Mouse (Mus musculus): ENCODE data around the gene Zfp189. TPM values are rescaled to one million over a fixed set of nuclear protein-coding genes. Genes with fewer than 3 reads are reported as not detected.
"Not testable (repeated sequence)": the region's sequence is repeated elsewhere in the genome, so short reads cannot be mapped to it uniquely, and the experiment has no call there.

Zfp189 gene
- polyA plus RNA-seq, 1 experiment from 2014 or later: 10.7 TPM

DNA sequence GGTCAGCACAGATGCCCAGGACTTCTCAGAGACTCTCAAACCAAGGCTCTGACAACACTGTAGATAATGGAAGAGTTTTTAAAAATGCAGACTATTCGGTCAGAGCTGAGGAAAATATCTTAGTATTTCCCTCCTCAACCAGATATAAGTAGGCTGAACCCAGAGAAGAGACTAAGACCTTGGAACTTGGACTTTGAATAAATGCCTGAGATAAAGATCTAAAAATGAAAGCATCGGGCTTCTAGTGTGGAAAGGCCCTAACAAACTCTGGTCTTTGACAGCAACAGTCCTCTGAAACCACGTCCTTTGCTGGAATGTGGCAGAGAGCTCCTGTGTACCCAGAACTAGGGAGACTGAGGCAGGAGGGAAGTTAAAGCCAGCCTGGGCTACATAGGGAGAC is 14.6 kb upstream of the Zfp189 start, which contains the start of gene Baat:
TSS of gene Baat (minus strand) at position 172 of the 400 bp plus-strand sequence.
- no peak within 1 kb of the TSS for H3K4me2 ChIP-seq
- no peak within 1 kb of the TSS for H3K4me3 ChIP-seq
- no peak for ATAC-seq (ENCODE audit: insufficient number of reproducible peaks, insufficient read depth, low FRiP score, low TSS enrichment, low read depth)
- H3K36me3 ChIP-seq: no peaks in the 10 kb centered on the region
- H3K27ac ChIP-seq: no peak within 1 kb of the TSS
- H3K9me3 ChIP-seq: no peaks in the 10 kb centered on the region
- 70% methylated on average over 3 of the region's 3 CpGs for WGBS
- H3K4me1 ChIP-seq: no peaks in the 10 kb centered on the region
- H3K9ac ChIP-seq: no peak within 1 kb of the TSS
- no peaks in the 10 kb centered on the region for H3K27me3 ChIP-seq

DNA sequence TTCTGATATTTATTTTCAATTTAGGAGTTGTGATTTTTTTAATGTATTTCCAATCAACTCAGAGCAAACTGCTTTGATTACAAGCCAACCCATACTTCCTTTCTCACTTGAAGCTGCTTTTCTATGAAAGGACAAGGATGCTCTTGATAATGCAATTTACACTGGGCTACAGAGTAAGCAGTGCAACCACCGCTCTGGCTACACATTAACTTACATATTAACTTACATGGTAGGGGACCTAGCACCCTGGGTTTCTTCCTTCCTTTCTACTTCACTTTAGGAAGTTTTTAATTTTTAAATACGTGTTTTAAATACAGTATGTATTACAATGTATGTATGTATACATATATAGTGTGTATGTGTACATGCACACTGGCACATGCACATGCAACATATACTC is 11.8 kb upstream of the Zfp189 start:
- H3K27me3 ChIP-seq: no peaks in the 10 kb centered on the region
- 91% methylated on average over 2 of the region's 2 CpGs for WGBS
- H3K36me3 ChIP-seq: peaks cover 21% of the 10 kb centered on the region
- H3K4me2 ChIP-seq: no peak overlapping the region
- no peak for ATAC-seq (ENCODE audit: insufficient number of reproducible peaks, insufficient read depth, low FRiP score, low TSS enrichment, low read depth)
- H3K4me3 ChIP-seq: no peak overlapping the region
- no peaks in the 10 kb centered on the region for H3K9me3 ChIP-seq
- H3K4me1 ChIP-seq: no peaks in the 10 kb centered on the region
- H3K27ac ChIP-seq: no peak overlapping the region
- H3K9ac ChIP-seq: no peak overlapping the region

DNA sequence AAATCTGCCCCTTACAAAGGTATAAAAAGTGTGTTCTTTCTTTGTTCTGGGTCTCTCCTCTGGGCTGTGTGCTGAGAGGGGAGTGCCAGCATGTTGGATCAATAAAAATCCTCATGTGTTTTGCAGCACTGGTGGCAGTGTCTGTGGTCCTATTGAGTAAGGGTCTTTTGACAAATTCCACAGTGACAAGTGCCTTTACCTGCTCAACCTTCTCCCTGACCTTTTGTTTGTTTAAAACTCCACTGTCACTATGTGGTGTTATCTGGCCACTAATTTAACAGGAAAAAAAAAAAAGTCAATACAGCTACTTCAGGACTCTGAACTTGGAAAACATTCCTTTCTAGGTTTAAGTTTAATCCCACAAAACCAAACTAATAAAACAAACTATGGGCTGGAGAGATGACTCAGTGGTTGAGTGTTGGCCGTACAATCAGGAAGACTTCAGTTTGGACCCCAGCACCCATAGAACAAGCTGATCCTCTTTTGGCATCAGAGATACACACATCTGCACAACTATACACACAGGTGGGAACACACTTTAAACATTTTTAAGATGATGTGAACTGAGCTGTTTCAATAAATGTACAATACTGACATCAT is 10.6 kb upstream of the Zfp189 start:
- 96% methylated on average over 1 of the region's 1 CpGs for WGBS
- not testable (repeated sequence) for ATAC-seq (ENCODE audit: insufficient number of reproducible peaks, insufficient read depth, low FRiP score, low TSS enrichment, low read depth)

DNA sequence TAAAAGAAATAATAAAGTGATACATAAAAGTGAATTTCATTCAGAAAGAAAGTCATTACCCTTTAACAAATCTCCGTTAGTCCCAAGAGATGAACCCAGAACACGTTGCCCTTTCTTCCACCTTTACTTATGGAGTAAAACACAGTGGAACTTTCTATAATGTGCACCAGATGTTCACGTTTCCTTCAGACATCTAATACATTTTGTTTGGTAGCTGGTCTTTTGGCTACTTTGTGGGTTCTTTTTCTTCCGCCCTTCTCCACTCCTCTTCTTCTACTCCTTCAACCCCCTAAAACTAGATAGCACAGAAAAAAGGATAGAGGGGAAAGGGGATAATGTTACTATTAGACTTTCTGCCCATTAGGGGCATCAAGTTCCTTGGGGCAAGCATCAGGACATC is 8.3 kb upstream of the Zfp189 start:
- Histone ChIP-seq H3K36me3 (peaks cover 32% of the 10 kb centered on the region), H3K27ac (no peak overlapping the region), H3K9ac (no peak overlapping the region), H3K4me3 (no peak overlapping the region), H3K9me3 (no peaks in the 10 kb centered on the region), H3K4me2 (no peak overlapping the region), H3K27me3 (no peaks in the 10 kb centered on the region), H3K4me1 (no peaks in the 10 kb centered on the region)
- ATAC-seq (ENCODE audit: insufficient number of reproducible peaks, insufficient read depth, low FRiP score, low TSS enrichment, low read depth): no peak
- 31% methylated on average over 4 of the region's 4 CpGs for WGBS

More for the DNA sequence above, 10.6 kb upstream of the Zfp189 start:
- not testable (repeated sequence) for H3K4me2 ChIP-seq, H3K27ac ChIP-seq, H3K4me1 ChIP-seq, H3K9ac ChIP-seq, H3K9me3 ChIP-seq, H3K27me3 ChIP-seq, H3K4me3 ChIP-seq
- peaks cover 26% of the 10 kb centered on the region for H3K36me3 ChIP-seq

DNA sequence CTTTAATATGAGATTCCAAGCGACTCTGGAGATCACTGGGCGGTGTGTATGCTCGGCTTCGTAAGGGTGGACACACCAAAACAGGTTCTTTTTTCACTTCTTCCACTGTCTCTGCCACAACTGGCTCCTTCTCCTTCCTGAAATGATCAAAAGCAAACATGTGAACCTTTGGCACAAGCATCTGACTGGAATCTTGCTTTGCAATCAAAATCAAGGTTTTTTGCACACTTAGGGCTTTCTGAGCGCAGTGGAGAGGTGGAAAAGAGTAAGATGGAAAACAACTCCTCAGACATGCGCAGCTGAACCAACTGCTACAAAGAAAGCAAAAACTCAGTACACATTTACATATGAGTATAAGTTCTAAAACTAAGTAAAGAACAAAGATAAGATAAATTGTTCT is 6.5 kb upstream of the Zfp189 start:
- Histone ChIP-seq H3K9ac (no peak overlapping the region), H3K9me3 (no peaks in the 10 kb centered on the region), H3K4me1 (peaks cover 2% of the 10 kb centered on the region; the same call in 1 of the 2 replicates), H3K36me3 (peaks cover 40% of the 10 kb centered on the region), H3K4me2 (no peak overlapping the region), H3K27ac (no peak overlapping the region), H3K4me3 (no peak overlapping the region), H3K27me3 (no peaks in the 10 kb centered on the region)
- WGBS: 93% methylated on average over 6 of the region's 6 CpGs
- ATAC-seq (ENCODE audit: insufficient number of reproducible peaks, insufficient read depth, low FRiP score, low TSS enrichment, low read depth): no peak

DNA sequence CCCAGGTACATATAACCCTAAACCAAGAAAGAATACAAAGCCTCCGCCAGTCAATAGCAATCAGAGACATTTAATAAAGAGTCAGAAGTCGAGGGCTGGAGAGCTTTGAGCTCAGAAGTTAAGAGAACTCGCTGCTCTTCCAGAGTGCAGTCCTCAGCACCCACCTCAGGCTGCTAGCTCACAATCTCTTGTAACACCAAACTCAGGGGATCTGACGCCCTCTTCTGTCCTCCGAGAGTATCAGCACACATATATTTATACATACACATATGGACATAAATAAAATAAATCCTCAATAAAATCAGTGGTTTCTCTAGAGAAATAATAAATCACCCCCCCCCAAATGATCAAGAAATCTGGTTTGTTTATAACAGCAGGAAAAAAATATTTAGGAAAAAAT is 1.5 kb upstream of the Zfp189 start:
- WGBS: 71% methylated on average over 5 of the region's 5 CpGs
- no peaks in the 10 kb centered on the region for H3K27me3 ChIP-seq
- H3K36me3 ChIP-seq: peaks cover 35% of the 10 kb centered on the region
- H3K9me3 ChIP-seq: no peaks in the 10 kb centered on the region
- H3K4me3 ChIP-seq: 0 out of 2 replicates have a peak overlapping the region, but pooled peaks have one; percentile 11
- no peak overlapping the region for H3K27ac ChIP-seq
- no peak for ATAC-seq (ENCODE audit: insufficient number of reproducible peaks, insufficient read depth, low FRiP score, low TSS enrichment, low read depth)
- peaks cover 15% of the 10 kb centered on the region for H3K4me1 ChIP-seq
- H3K4me2 ChIP-seq: peak overlapping the region; percentile 65
- no peak overlapping the region for H3K9ac ChIP-seq

DNA sequence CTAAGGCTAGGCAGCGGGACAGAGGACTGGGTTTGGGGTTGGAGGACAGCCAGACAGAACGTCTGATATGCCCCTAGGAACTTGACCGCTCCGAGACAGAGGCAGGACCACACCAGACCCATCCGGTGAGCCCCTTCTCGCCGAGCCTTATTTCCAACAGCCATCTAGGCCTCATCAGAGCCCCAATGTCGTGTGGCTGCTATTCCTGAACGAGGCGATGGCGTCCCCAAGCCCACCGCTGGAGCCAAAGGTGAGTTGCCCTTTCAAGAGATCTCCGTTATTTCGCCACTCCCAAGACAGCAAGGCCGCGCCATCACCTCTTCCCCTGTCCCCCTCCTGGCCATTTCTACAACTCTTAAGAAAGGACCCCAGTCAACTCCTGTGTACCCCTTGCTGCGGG is 370 bp downstream of the Zfp189 start:
- Histone ChIP-seq H3K9ac (peak overlapping the region; percentile 82), H3K4me1 (peaks cover 15% of the 10 kb centered on the region), H3K27ac (no peak overlapping the region), H3K36me3 (peaks cover 46% of the 10 kb centered on the region), H3K9me3 (no peaks in the 10 kb centered on the region), H3K27me3 (no peaks in the 10 kb centered on the region), H3K4me3 (peak overlapping the region; percentile 73), H3K4me2 (peak overlapping the region; percentile 59)
- peak; percentile 22; the same call in 1 of the 2 replicates for ATAC-seq (ENCODE audit: insufficient number of reproducible peaks, insufficient read depth, low FRiP score, low TSS enrichment, low read depth)
- under 1% methylated on average over 17 of the region's 17 CpGs for WGBS

DNA sequence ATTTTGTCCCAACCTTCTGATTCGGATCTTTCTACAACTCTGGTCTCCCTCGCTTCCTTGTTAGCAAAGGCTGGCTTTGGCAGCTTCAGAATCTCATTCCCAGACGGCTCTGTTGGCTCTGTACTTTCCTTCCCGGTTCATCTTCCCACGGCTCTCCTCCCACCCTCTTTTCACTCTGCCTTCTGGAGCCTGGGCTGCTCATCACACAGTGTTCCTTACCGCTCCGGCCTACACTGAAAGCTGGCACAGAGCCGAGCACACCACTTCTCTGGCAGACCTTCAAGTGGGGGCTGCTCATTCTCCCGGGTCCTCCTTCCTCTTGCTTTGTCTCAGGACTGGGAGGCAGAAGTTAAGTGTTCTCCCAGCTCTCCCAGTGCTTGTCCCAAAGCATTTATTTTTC is 1.6 kb downstream of the Zfp189 start:
- no peak overlapping the region for H3K4me3 ChIP-seq
- 86% methylated on average over 9 of the region's 9 CpGs for WGBS
- no peaks in the 10 kb centered on the region for H3K9me3 ChIP-seq
- H3K4me1 ChIP-seq: peaks cover 15% of the 10 kb centered on the region
- no peak for ATAC-seq (ENCODE audit: insufficient number of reproducible peaks, insufficient read depth, low FRiP score, low TSS enrichment, low read depth)
- peak overlapping the region; percentile 59; the same call in 1 of the 2 replicates for H3K4me2 ChIP-seq
- no peak overlapping the region for H3K27ac ChIP-seq
- H3K9ac ChIP-seq: no peak overlapping the region
- no peaks in the 10 kb centered on the region for H3K27me3 ChIP-seq
- peaks cover 47% of the 10 kb centered on the region for H3K36me3 ChIP-seq

DNA sequence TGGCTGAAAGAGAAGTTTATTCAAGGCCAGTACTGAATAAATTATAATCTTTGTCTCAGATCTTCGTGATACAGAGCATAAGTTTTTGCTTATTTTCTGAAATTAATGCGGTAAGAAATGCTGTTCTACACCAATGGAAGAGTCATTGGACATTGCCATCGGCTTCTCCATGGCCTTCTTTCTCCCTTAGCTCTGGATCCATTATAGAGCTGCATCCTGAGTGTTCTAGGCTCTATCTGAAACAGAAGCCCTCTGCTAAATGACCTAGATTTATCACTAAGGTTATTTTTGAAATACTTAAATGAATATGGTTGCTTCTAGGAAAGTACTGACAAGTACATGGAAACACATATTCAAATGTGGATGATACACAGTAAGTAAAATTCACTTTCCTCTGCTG is 14.1 kb downstream of the Zfp189 start:
- Histone ChIP-seq H3K4me3 (no peak overlapping the region), H3K4me2 (no peak overlapping the region), H3K9ac (no peak overlapping the region), H3K27me3 (no peaks in the 10 kb centered on the region), H3K9me3 (peaks cover 8% of the 10 kb centered on the region), H3K36me3 (peaks cover 24% of the 10 kb centered on the region), H3K27ac (no peak overlapping the region), H3K4me1 (no peaks in the 10 kb centered on the region)
- 84% methylated on average over 3 of the region's 3 CpGs for WGBS
- no peak for ATAC-seq (ENCODE audit: insufficient number of reproducible peaks, insufficient read depth, low FRiP score, low TSS enrichment, low read depth)

DNA sequence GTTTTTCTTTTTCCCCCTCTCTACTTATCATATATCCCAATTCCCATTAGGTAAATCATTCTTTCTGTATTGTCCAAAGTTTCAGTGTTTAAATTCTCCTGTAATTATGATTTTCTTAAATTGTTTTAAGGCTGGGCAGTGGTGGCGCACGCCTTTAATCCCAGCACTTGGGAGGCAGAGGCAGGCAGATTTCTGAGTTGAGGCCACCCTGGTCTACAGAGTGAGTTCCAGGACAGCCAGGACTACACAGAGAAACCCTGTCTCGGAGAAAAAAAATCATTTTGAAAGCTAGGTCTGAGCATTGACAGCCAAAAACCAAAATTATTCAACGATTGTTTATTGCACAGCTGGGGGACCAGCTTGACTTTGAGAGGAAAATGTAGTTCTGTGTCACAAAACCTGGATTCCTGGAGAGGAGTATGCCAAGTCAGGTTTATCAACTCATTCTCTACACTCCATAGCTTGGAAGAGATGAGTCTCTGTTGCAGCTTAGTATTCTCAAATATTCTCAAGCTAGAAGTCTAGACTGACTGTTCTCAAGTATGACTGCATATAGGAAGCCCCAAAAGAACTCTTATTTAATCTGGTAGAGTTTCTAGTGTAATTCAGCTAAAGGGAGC is 14.8 kb downstream of the Zfp189 start:
- no peak overlapping the region for H3K4me2 ChIP-seq
- peaks cover 2% of the 10 kb centered on the region for H3K9me3 ChIP-seq
- no peak for ATAC-seq (ENCODE audit: insufficient number of reproducible peaks, insufficient read depth, low FRiP score, low TSS enrichment, low read depth)
- peaks cover 17% of the 10 kb centered on the region for H3K36me3 ChIP-seq
- no peak overlapping the region for H3K9ac ChIP-seq
- no peaks in the 10 kb centered on the region for H3K4me1 ChIP-seq
- 86% methylated on average over 4 of the region's 4 CpGs for WGBS
- H3K27me3 ChIP-seq: no peaks in the 10 kb centered on the region
- no peak overlapping the region for H3K4me3 ChIP-seq
- H3K27ac ChIP-seq: no peak overlapping the region

DNA sequence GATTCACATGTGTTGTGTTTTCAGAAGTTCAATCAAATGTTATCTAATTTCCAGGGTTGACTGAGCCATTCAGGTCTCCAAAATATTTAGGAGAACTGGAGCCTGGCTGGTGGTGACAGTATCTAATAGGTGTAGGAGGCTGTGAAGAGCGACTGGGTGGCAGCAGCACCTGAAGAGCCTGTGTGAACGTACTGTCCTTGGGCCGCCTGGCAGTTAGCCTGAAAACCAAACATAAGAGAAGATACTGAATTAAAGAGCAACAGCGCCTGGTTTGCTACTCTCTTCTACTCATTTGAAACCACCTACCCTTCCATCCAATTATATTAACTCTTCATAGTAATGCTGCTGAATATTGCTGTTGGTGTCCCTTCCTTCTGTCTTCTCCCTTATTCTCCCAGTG is 15.7 kb downstream of the Zfp189 start:
- no peak overlapping the region for H3K27ac ChIP-seq
- peaks cover 12% of the 10 kb centered on the region for H3K36me3 ChIP-seq
- H3K4me3 ChIP-seq: no peak overlapping the region
- WGBS: 92% methylated on average over 4 of the region's 4 CpGs
- H3K4me1 ChIP-seq: no peaks in the 10 kb centered on the region
- H3K27me3 ChIP-seq: no peaks in the 10 kb centered on the region
- ATAC-seq (ENCODE audit: insufficient number of reproducible peaks, insufficient read depth, low FRiP score, low TSS enrichment, low read depth): no peak
- no peak overlapping the region for H3K9ac ChIP-seq
- no peaks in the 10 kb centered on the region for H3K9me3 ChIP-seq
- H3K4me2 ChIP-seq: no peak overlapping the region

DNA sequence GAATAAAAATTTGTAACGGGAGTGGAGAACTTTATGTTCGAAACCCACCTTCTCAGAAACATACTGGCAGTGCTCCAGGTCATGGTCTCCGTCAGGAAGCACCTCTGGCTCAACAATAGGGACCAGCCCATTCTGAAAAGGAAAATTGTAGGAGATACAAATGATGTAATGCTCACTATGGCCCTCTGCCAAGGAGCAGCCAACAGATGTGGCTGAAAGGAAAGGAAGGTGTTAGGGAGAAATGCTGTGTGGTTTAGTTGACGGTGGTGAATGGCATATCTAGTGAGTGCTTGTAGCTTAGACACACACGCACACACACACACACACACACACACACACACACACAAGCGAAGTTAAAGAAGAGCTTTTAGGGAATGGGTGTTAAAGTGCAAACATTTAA is 18.7 kb downstream of the Zfp189 start:
- Histone ChIP-seq H3K4me3 (no peak overlapping the region), H3K9me3 (no peaks in the 10 kb centered on the region), H3K36me3 (no peaks in the 10 kb centered on the region), H3K27me3 (no peaks in the 10 kb centered on the region), H3K27ac (no peak overlapping the region), H3K4me1 (no peaks in the 10 kb centered on the region), H3K9ac (no peak overlapping the region), H3K4me2 (no peak overlapping the region)
- no peak for ATAC-seq (ENCODE audit: insufficient number of reproducible peaks, insufficient read depth, low FRiP score, low TSS enrichment, low read depth)
- 72% methylated on average over 6 of the region's 6 CpGs for WGBS
